ENCODE assay signal across 11 mouse cellular contexts in genomic region chr10:4211067-4211447, GRCm38 (mm10). TPM values are rescaled to one million over a fixed set of nuclear protein-coding genes. Genes with fewer than 3 reads are reported as not detected.
DNase-seq lines count a peak whose midpoint lies in the region; ATAC-seq and TF ChIP-seq lines count a peak whose summit lies in the region.
"Had no signal": no experiment of that assay in that cellular context is flagged by ENCODE, and none has a peak within 500 bp of the region (broad histone marks: within the 10 kb centered on the region; RNA-seq: fewer than 3 reads in every experiment).

No protein-coding gene starts in this region.

- no peak for TF ChIP-seq POLR2A in kidney, adult 2 months (IDR thresholded peaks at IDR 0.05; ENCODE audit: low read depth, low read length)

- no peak for ATAC-seq in heart, embryonic 12.5 days (ENCODE audit: insufficient number of reproducible peaks, low FRiP score)
- ATAC-seq in kidney, postnatal 0 days (replicated peaks; ENCODE audit: low FRiP score, low read depth): no peak
- ATAC-seq in embryonic facial prominence, embryonic 12.5 days (ENCODE audit: insufficient number of reproducible peaks, insufficient read depth, low FRiP score, low TSS enrichment): no peak
- 0 out of 2 replicates have a peak, but pooled peaks have one; percentile 26 for ATAC-seq in limb, embryonic 12.5 days (ENCODE audit: insufficient number of reproducible peaks, insufficient read depth, low FRiP score, low TSS enrichment, low read depth)
- ATAC-seq in liver, embryonic 11.5 days (replicated peaks; ENCODE audit: low FRiP score): no peak

- no peak for TF ChIP-seq CTCF in kidney, postnatal 0 days (IDR thresholded peaks at IDR 0.05; ENCODE audit: low read depth)
- TF ChIP-seq CTCF in kidney, adult 2 months (conservative IDR thresholded peaks at IDR 0.05; ENCODE audit: insufficient read depth, insufficient read length, low read depth, low read length): no peak

- H3K27ac ChIP-seq in heart, embryonic 12.5 days (ENCODE audit: poor library complexity, severe bottlenecking): no peak overlapping the region
- no peak overlapping the region for H3K27ac ChIP-seq in kidney, postnatal 0 days
- H3K27ac ChIP-seq in kidney, adult 2 months (ENCODE audit: insufficient read depth, low read depth, low read length): no peak overlapping the region
- H3K27ac ChIP-seq in embryonic facial prominence, embryonic 12.5 days: 0 out of 2 replicates have a peak overlapping the region, but pooled peaks have one; percentile 30
- H3K27ac ChIP-seq in limb, embryonic 12.5 days: no peak overlapping the region
- H3K27ac ChIP-seq in liver, embryonic 11.5 days (ENCODE audit: low read depth, low read length): no peak overlapping the region
- H3K27ac ChIP-seq: heart, embryonic 15.5 days; liver, embryonic 13.5 days had no signal

- H3K4me1 ChIP-seq in heart, embryonic 12.5 days (replicated peaks): peaks cover 8% of the 10 kb centered on the region; the same call in 1 of the 2 replicates
- H3K4me1 ChIP-seq in kidney, postnatal 0 days (replicated peaks; ENCODE audit: insufficient read depth, low read length): no peaks in the 10 kb centered on the region
- H3K4me1 ChIP-seq in kidney, adult 2 months (ENCODE audit: control insufficient read depth, insufficient read depth, low read length): no peaks in the 10 kb centered on the region
- H3K4me1 ChIP-seq in embryonic facial prominence, embryonic 12.5 days: peaks cover 17% of the 10 kb centered on the region
- peaks cover 13% of the 10 kb centered on the region; the same call in 1 of the 2 replicates for H3K4me1 ChIP-seq in limb, embryonic 12.5 days (replicated peaks)
- no peaks in the 10 kb centered on the region for H3K4me1 ChIP-seq in liver, embryonic 11.5 days (replicated peaks; ENCODE audit: control insufficient read depth, insufficient read depth, low read length)
- H3K4me1 ChIP-seq: liver, embryonic 13.5 days had no signal

- peaks cover 6% of the 10 kb centered on the region; the same call in 1 of the 2 replicates for H3K9me3 ChIP-seq in heart, embryonic 12.5 days (replicated peaks)
- H3K9me3 ChIP-seq in kidney, postnatal 0 days (replicated peaks; ENCODE audit: low read length): no peaks in the 10 kb centered on the region
- H3K9me3 ChIP-seq in embryonic facial prominence, embryonic 12.5 days: no peaks in the 10 kb centered on the region
- H3K9me3 ChIP-seq in limb, embryonic 12.5 days: no peaks in the 10 kb centered on the region
- H3K9me3 ChIP-seq in liver, embryonic 11.5 days (ENCODE audit: control insufficient read depth, low read length): no peaks in the 10 kb centered on the region
- H3K9me3 ChIP-seq: heart, embryonic 15.5 days; liver, embryonic 13.5 days had no signal

- H3K27me3 ChIP-seq in heart, embryonic 12.5 days (replicated peaks): 0 out of 2 replicates have a peak, but pooled peaks cover 3% of the 10 kb centered on the region
- no peaks in the 10 kb centered on the region for H3K27me3 ChIP-seq in kidney, postnatal 0 days (ENCODE audit: insufficient read depth, low read length)
- no peaks in the 10 kb centered on the region for H3K27me3 ChIP-seq in kidney, adult 2 months (replicated peaks; ENCODE audit: control insufficient read depth, insufficient read depth, low read length)
- H3K27me3 ChIP-seq in embryonic facial prominence, embryonic 12.5 days: no peaks in the 10 kb centered on the region
- H3K27me3 ChIP-seq in limb, embryonic 12.5 days: no peaks in the 10 kb centered on the region
- no peaks in the 10 kb centered on the region for H3K27me3 ChIP-seq in liver, embryonic 11.5 days (replicated peaks; ENCODE audit: control insufficient read depth, insufficient read depth, low read length)
- H3K27me3 ChIP-seq: heart, embryonic 15.5 days; liver, embryonic 13.5 days had no signal

- intact Hi-C loops in heart, postnatal 10 days (cut with DNase I): no loop called here

- no peak overlapping the region for H3K4me3 ChIP-seq in heart, embryonic 12.5 days
- H3K4me3 ChIP-seq in kidney, postnatal 0 days (replicated peaks; ENCODE audit: low read depth, low read length): no peak overlapping the region
- no peak overlapping the region for H3K4me3 ChIP-seq in kidney, adult 2 months (ENCODE audit: insufficient read depth, low read depth, low read length)
- no peak overlapping the region for H3K4me3 ChIP-seq in embryonic facial prominence, embryonic 12.5 days
- no peak overlapping the region; the same call in 1 of the 2 replicates for H3K4me3 ChIP-seq in limb, embryonic 12.5 days (replicated peaks)
- H3K4me3 ChIP-seq in liver, embryonic 11.5 days (ENCODE audit: low read depth, low read length): no peak overlapping the region
- H3K4me3 ChIP-seq: liver, embryonic 13.5 days had no signal

- peak overlapping the region; percentile 71; the same call in 1 of the 2 replicates for H3K4me2 ChIP-seq in heart, embryonic 12.5 days
- peak overlapping the region; percentile 54; the same call in 1 of the 2 replicates for H3K4me2 ChIP-seq in kidney, postnatal 0 days (ENCODE audit: low read length)
- peak overlapping the region; percentile 45 for H3K4me2 ChIP-seq in embryonic facial prominence, embryonic 12.5 days (replicated peaks)
- H3K4me2 ChIP-seq in limb, embryonic 12.5 days: peak overlapping the region; percentile 54
- H3K4me2 ChIP-seq in liver, embryonic 11.5 days: no peak overlapping the region

- 81% methylated on average over 4 of the region's 4 CpGs for WGBS in heart, embryonic 12.5 days
- WGBS in kidney, postnatal 0 days: 61% methylated on average over 4 of the region's 4 CpGs
- WGBS in kidney, adult 2 months: 60% methylated on average over 4 of the region's 4 CpGs
- 62% methylated on average over 4 of the region's 4 CpGs for WGBS in embryonic facial prominence, embryonic 12.5 days
- 70% methylated on average over 4 of the region's 4 CpGs for WGBS in limb, embryonic 12.5 days
- WGBS in liver, embryonic 11.5 days: 72% methylated on average over 4 of the region's 4 CpGs

- DNase-seq in heart, postnatal 10 days: no peak
- DNase-seq in kidney, postnatal 0 days (ENCODE audit: low spot score): no peak
- no peak for DNase-seq in kidney, adult 2 months
- no peak for DNase-seq in spleen, postnatal 10 days (ENCODE audit: low spot score in 2 of 2)
- no peak for DNase-seq in liver, embryonic 11.5 days (ENCODE audit: low spot score)
- DNase-seq: adrenal gland, adult 2 months; liver, embryonic 13.5 days had no signal

- no peaks in the 10 kb centered on the region for H3K36me3 ChIP-seq in heart, embryonic 12.5 days
- no peaks in the 10 kb centered on the region for H3K36me3 ChIP-seq in kidney, postnatal 0 days (ENCODE audit: insufficient read depth, low read length)
- H3K36me3 ChIP-seq in kidney, adult 2 months (ENCODE audit: control insufficient read depth, insufficient read depth, low read length): no peaks in the 10 kb centered on the region
- H3K36me3 ChIP-seq in embryonic facial prominence, embryonic 12.5 days: no peaks in the 10 kb centered on the region
- H3K36me3 ChIP-seq in limb, embryonic 12.5 days: no peaks in the 10 kb centered on the region
- no peaks in the 10 kb centered on the region for H3K36me3 ChIP-seq in liver, embryonic 11.5 days (ENCODE audit: control insufficient read depth, insufficient read depth, low read length)
- H3K36me3 ChIP-seq: heart, embryonic 15.5 days; liver, embryonic 13.5 days had no signal

- H3K9ac ChIP-seq in heart, embryonic 12.5 days: no peak overlapping the region
- no peak overlapping the region for H3K9ac ChIP-seq in kidney, postnatal 0 days (ENCODE audit: low read depth, low read length)
- H3K9ac ChIP-seq in embryonic facial prominence, embryonic 12.5 days: 0 out of 2 replicates have a peak overlapping the region, but pooled peaks have one; percentile 1
- H3K9ac ChIP-seq in limb, embryonic 12.5 days (replicated peaks): no peak overlapping the region
- no peak overlapping the region for H3K9ac ChIP-seq in liver, embryonic 11.5 days (ENCODE audit: low read depth, low read length)
- H3K9ac ChIP-seq: liver, embryonic 13.5 days had no signal

RNA-seq across cellular contexts. Expression of gene Akap12, which starts 55.1 kb away (rescaled TPM):
- polyA plus RNA-seq in heart, embryonic 12.5 days (2016; fragmentation: Nextera tagmentation; extraction: Ambion mirVana): 52.6 and 54.2 TPM in 2 replicates
- total RNA-seq in heart, postnatal 10 days (2021): 10 to 100 TPM; 62.8 to 68.4 TPM
- 53.7 and 54.4 TPM in 2 replicates for polyA plus RNA-seq in kidney, postnatal 0 days (2015; fragmentation: Nextera tagmentation; extraction: Ambion mirVana)
- polyA plus RNA-seq in kidney, adult 2 months (2012; rRNA removed): 5.0 and 6.0 TPM in 2 replicates
- polyA plus RNA-seq in embryonic facial prominence, embryonic 12.5 days (2016; fragmentation: Nextera tagmentation; extraction: Ambion mirVana): 34.5 and 37.5 TPM in 2 replicates
- polyA plus RNA-seq in limb, embryonic 12.5 days (2016; fragmentation: Nextera tagmentation; extraction: Ambion mirVana): 15.7 and 18.1 TPM in 2 replicates
- polyA plus RNA-seq in liver, embryonic 11.5 days (2014; fragmentation: Nextera tagmentation; extraction: Ambion mirVana): 12.0 and 12.1 TPM in 2 replicates
